Mouse (Mus musculus) cerebellum, adult 2 months (tissue): ENCODE data around the gene Olfr12. TPM values are rescaled to one million over a fixed set of nuclear protein-coding genes. Genes with fewer than 3 reads are reported as not detected.

ENCODE experiments used
- DNase-seq, 2 experiments: peaks; one replicate each; pipeline ENCODE4 v3.0.0; 2021
- H3K27ac ChIP-seq: fragments of 200-500 bp; 2 replicates; pipeline ENCODE4 v1.5.1; 2012; ENCODE audit warnings: low read length, control low read depth, inconsistent platforms; ENCODE audit not compliant: insufficient read depth
- H3K27me3 ChIP-seq: fragments of 200-500 bp; 2 replicates; pipeline ENCODE4 v1.6.1; 2012; ENCODE audit warnings: inconsistent platforms, mild to moderate bottlenecking, low read length, moderate library complexity; ENCODE audit not compliant: control insufficient read depth, insufficient read depth
- H3K4me1 ChIP-seq: fragments of 200-500 bp; 2 replicates; pipeline ENCODE4 v1.6.1; 2011; ENCODE audit warnings: low read length; ENCODE audit not compliant: control insufficient read depth, insufficient read depth
- H3K4me3 ChIP-seq: fragments of 200-500 bp; replicated peaks from 2 replicates; pipeline ENCODE3; 2011; ENCODE audit warnings: mild to moderate bottlenecking, low read depth, low read length, control low read depth; ENCODE audit not compliant: insufficient read depth
- CTCF ChIP-seq: fragments of 200-500 bp; IDR thresholded peaks from 2 replicates; pipeline ENCODE4 v1.5.1; 2011; ENCODE audit warnings: low read depth, mild to moderate bottlenecking, control low read depth, low read length, moderate library complexity, borderline replicate concordance; ENCODE audit not compliant: insufficient read depth
- POLR2A ChIP-seq: fragments of 200-500 bp; IDR thresholded peaks from 2 replicates; pipeline ENCODE4 v1.6.1; 2011; ENCODE audit warnings: low read length, control low read depth, borderline replicate concordance; ENCODE audit not compliant: insufficient read depth
- WGBS: fragments of 180-500 bp; shearing (Covaris S2); methylation state at CpG from one replicate; pipeline ENCODE4 v1.1.7; 2018; 5-methylcytosine and 5-hydroxymethylcytosine counted together
- polyA plus RNA-seq: library from polyadenylated mRNA; depleted of rRNA; stranded (reverse); fragments of >200 nt; gene quantifications from 2 replicates; pipeline ENCODE4 v1.2.3, GENCODE M21; 2012

Gene Olfr12
- polyA plus RNA-seq, 1 experiment: not detected

DNA sequence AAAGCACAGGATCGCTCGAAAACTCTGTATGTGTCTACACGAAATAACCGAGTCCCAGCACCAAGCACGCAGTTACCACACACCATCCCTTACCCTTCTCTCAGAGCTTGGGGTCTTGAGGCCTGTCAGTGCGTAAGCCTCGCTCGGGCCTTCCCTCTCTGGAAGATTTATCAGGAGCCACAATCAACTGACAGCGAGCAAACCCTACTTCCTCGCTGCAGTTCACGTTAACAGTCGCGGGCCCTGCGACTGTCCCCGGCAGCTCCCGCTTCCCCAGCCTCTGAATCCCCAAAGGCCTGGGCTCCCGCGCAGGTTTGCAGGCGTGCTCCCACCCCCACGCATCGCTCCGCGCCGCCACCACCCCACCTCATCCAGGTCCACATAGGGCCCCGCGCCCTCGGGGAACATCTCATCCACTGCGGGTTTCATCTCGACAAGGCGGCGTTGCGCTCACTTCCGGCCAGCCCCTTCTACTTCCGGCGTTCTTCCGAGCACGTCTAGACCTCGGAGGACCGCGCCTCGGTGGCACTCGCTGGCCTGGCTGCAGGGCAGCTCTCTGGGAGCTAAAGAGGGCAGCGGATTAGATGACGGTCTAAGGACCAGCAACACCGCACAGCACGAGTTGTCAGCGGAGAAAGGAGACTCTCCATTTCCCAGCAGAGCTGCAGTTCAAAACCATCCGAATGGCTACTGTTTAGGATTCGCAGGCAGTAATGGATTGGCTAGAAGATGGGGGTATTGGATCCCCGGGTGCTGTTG lies 24.1 kb downstream of the Olfr12 start, which contains the start of gene Cops9:
Gene Cops9, minus strand, starts transcription at position 472 of the 759 bp plus-strand sequence.
- H3K27ac ChIP-seq: peak within 1 kb of the TSS; percentile 83
- H3K27me3 ChIP-seq: no peaks in the 10 kb centered on the region
- peak; percentile 92 to 94 for DNase-seq
- 1% methylated on average over 50 of the region's 50 CpGs for WGBS
- peaks cover 10% of the 10 kb centered on the region for H3K4me1 ChIP-seq
- TF ChIP-seq POLR2A (peak; percentile 85; the same call in 1 of the 2 replicates), CTCF (no peak)
- peak within 1 kb of the TSS; percentile 96 for H3K4me3 ChIP-seq

GRCm38 (mm10) chr1:92643691-92644090 lies 26.1 kb downstream of the Olfr12 start:
- WGBS: 63% methylated on average over 4 of the region's 4 CpGs
- no peak for DNase-seq
- peaks cover 15% of the 10 kb centered on the region for H3K4me1 ChIP-seq
- H3K27ac ChIP-seq: no peak overlapping the region
- H3K4me3 ChIP-seq: no peak overlapping the region
- TF ChIP-seq POLR2A (no peak), CTCF (no peak)
- H3K27me3 ChIP-seq: no peaks in the 10 kb centered on the region

DNA sequence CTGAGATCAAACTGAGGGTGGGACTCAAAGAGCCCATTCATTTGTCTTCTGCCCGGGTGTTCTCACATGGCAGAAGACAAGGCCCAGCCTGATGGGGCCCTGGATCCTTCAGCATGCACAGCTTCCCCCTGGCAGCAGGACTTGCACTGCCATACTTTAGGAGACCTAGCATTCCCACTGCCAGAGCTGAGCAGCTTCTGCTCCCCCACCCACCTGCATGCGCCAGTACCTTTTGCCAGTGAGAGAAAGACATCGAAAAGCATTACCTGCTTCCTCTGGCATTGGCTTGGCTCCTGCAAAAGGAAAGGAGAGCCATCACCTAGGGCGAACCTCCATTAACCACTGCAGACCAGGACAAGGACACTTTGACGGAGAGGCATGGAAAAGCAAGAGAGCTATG lies 27.3 kb downstream of the Olfr12 start:
- WGBS: 84% methylated on average over 5 of the region's 5 CpGs
- Histone ChIP-seq H3K27ac (no peak overlapping the region), H3K27me3 (no peaks in the 10 kb centered on the region), H3K4me1 (peaks cover 15% of the 10 kb centered on the region), H3K4me3 (no peak overlapping the region)
- no peak for TF ChIP-seq CTCF
- no peak for TF ChIP-seq POLR2A
- DNase-seq: no peak

GRCm38 (mm10) chr1:92646111-92646510 lies 28.5 kb downstream of the Olfr12 start:
- no peak overlapping the region for H3K27ac ChIP-seq
- WGBS: 60% methylated on average over 2 of the region's 2 CpGs
- no peak for DNase-seq
- H3K4me1 ChIP-seq: peaks cover 10% of the 10 kb centered on the region; the same call in 1 of the 2 replicates
- TF ChIP-seq CTCF (no peak), POLR2A (no peak)
- no peak overlapping the region for H3K4me3 ChIP-seq
- H3K27me3 ChIP-seq: no peaks in the 10 kb centered on the region

- H3K27me3 ChIP-seq: no peaks in the 10 kb centered on the region
- H3K4me1 ChIP-seq: peaks cover 12% of the 10 kb centered on the region; the same call in 1 of the 2 replicates
- 81% methylated on average over 7 of the region's 7 CpGs for WGBS
- no peak overlapping the region for H3K4me3 ChIP-seq
- TF ChIP-seq CTCF (no peak), POLR2A (no peak)
- H3K27ac ChIP-seq: no peak overlapping the region
- no peak for DNase-seq
Observed at GRCm38 (mm10) chr1:92646601-92647000, 29.0 kb downstream of the Olfr12 start.

- 81% methylated on average over 4 of the region's 4 CpGs for whole genome bisulfite sequencing
- TF ChIP-seq POLR2A (no peak), CTCF (no peak)
- Histone ChIP-seq H3K27ac (no peak overlapping the region), H3K27me3 (no peaks in the 10 kb centered on the region), H3K4me3 (no peak overlapping the region), H3K4me1 (peaks cover 16% of the 10 kb centered on the region; the same call in 1 of the 2 replicates)
- no peak for DNase-seq
Observed at GRCm38 (mm10) chr1:92647026-92647425, 29.4 kb downstream of the Olfr12 start.

GRCm38 (mm10) chr1:92647752-92648151 lies 30.2 kb downstream of the Olfr12 start:
- H3K27ac ChIP-seq: no peak overlapping the region
- H3K4me1 ChIP-seq: peaks cover 15% of the 10 kb centered on the region; the same call in 1 of the 2 replicates
- peak; percentile 63 to 80 for DNase-seq
- no peaks in the 10 kb centered on the region for H3K27me3 ChIP-seq
- TF ChIP-seq CTCF: peak; percentile 84
- TF ChIP-seq POLR2A: no peak
- H3K4me3 ChIP-seq: no peak overlapping the region
- WGBS: 7% methylated on average over 8 of the region's 8 CpGs

DNA sequence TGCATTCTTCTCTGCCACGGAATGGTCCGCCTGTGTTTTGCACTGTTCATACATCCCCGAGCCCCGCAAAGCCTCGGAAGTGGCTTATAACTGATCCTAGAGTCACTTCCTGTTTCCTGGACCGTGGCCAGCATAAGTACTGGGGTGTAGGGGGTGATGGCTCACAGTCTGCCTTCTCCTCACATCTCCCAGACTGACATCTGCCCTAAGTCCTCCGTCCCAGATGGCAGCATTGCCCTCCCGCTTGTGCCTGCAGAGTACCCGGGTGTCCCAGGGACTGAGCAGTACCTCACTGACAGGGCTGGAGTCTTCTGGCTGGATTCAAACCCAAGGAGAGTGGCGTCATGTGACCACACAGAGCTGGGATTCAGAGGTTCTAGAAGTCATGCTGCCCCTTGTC lies 30.6 kb downstream of the Olfr12 start:
- 37% methylated on average over 10 of the region's 10 CpGs for WGBS
- H3K27me3 ChIP-seq: no peaks in the 10 kb centered on the region
- no peak overlapping the region for H3K27ac ChIP-seq
- no peak for TF ChIP-seq POLR2A
- TF ChIP-seq CTCF: no peak
- no peak overlapping the region for H3K4me3 ChIP-seq
- DNase-seq: peak in 1 of 2 experiments; percentile 24
- H3K4me1 ChIP-seq: peaks cover 15% of the 10 kb centered on the region; the same call in 1 of the 2 replicates
